Mouse (Mus musculus): ENCODE measurements around the gene Kcnn1.

Gene Kcnn1

DNA sequence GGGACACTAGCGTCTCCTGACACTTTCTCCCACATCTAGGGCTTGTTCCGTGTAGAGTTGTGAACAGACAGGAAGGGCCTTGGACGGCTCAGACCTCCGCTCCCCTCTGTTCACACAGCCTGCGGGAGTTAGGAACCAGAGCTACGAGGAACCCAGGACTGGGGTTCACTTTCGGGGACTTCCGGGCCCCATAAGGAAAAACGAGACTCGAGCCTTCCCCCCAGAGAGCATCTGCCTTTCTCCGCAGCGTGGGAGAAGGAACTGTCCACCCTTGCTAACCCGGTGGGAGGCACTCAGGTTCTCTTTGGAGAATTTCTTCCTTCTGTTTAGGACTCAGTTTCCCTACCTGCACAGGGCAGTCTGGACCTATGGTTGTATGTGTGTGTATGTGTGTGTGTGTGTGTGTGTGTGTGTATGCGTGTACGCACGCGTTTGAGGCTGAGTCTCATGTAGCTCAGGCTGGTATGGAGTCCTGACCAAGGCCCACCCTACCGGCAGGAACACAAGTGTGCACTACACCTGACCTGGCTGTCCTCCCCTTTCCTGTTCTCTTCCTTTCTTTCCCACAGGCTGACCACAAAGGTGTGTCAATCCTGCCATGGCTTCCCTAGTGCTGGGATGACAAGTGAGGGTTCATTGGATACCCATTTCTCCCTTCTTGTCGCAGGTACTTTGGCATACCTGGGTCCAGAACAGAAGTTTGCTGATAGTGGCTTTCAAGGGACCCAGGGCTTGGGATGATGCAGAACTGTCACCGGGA lies 30.0 kb upstream of the Kcnn1 start:
- no peak for DNase-seq

DNA sequence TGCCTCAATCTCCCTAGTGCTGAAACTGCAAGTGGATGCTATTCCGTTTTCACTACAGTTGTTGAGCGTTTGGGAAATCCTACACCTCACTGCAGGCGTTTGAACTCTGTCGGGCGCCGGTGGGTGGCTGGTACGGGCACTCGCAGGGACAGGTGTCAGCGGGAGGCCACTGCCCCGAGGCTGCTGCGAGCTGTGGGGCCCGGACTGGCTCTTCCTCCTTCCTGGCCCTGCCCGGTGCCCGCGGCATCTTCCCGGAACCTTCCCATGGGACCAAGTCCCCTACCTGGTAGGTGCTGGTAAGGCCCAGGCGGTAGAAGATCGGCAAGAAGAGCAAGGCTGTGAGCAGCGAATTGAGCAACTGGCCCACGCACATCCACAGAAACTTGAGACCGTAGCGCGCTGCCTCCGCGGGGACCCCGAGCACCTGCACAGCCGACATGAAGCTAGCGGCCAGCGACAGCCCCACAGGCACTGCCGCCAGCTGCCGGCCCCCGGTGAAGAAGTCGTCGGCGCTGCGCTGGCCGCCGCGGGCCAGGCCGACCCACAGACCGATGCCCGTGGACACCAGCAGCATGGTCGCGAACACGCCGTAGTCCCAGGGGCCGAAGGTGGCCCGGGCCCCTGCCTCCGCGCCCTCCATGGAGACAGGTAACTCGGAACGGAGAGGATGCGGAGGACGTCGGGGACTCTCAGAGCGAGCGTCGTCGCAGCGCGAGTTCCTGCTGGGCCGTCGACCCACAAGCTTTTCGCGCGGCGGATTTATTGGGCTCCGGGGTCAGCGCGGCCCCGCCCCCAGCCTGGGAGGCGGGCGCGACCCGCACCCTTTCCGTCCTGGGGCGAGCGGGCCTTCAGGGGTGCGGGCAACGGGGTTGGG lies 29.2 kb upstream of the Kcnn1 start, which contains the start of gene Slc5a5:
Slc5a5 (minus strand) TSS at position 736 of the 874 bp plus-strand sequence.
- DNase-seq, result no peak

DNA sequence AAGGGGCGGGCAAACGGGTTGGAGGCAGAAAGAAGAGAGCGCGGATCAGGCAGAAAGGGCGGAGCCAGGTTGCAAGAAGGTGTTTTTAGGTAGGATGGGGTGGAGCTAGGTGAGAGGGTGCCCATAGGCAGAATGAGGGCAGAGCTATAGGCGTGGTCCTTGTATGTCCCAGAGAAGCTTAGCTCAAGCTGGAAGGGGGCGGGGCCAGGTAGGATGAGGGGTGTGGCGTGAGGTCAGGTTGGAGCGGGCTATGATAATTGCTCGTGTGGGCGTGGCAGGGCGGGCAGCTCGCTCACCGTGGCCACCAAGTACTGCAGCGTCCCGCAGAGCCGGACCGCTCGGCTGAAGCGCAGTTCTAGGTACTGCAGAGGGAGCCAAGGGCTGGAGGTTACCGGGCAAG lies 28.3 kb upstream of the Kcnn1 start:
- DNase-seq, result peak; percentile 79

DNA sequence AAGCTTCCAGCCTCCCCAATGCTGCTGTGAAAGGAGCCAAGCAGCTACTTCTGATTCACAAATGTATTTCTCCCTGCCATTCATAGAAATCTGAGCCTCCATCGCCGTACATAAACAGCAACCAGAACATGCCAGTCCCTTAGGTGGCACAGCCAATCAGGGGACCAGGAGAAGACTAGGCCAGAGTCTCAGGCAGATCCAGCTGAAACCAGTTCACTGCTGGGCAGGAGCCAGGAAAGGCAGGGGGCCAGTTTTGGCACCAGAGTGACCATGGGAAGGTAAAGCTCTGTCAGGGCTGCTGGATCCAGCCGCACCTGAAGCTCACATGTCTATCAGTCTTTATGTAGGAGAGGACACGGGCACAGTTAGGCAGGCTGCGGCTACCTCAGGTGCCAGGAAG lies 27.6 kb upstream of the Kcnn1 start:
- DNase-seq, result no peak

DNA sequence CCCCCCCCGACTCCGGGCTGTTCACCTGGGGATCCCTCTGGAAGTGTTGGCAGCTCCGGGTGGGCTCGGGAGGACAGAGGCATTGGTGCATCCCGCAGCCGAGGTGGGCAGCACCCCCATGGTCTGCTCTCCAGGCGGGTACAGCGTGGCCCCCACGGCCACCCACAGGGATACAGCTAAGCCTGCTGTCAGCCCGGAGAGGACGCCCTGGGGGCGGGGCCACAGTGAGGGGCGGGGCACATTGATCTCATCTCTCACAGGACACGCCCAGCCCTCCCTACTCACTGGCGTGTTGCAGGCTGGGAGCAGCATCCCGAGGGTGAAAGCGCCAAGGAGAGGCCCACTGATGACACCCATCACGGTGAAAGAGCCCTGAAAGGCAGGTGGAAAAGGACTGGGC lies 24.6 kb upstream of the Kcnn1 start:
- peak; percentile 89 for DNase-seq

DNA sequence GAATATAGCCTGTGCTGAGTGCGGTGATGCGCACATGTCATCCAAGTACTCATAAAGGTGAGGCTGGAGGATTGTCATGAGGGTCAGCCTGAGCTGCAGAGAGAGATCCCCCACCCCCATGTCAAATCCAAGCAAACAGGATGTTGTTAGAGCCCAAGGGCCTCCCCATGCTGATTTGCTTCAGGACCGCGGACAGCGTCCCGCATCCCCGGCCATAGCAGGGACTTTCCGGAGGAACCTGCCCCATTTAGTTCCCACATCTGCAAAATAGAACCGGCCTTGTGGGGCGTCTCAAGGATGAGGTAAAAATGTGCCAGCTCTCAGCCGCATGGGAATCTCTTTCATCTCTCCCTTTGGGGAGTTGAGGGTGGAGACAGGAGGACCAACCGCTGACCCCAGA lies 22.6 kb upstream of the Kcnn1 start:
- DNase-seq, result peak; percentile 53

DNA sequence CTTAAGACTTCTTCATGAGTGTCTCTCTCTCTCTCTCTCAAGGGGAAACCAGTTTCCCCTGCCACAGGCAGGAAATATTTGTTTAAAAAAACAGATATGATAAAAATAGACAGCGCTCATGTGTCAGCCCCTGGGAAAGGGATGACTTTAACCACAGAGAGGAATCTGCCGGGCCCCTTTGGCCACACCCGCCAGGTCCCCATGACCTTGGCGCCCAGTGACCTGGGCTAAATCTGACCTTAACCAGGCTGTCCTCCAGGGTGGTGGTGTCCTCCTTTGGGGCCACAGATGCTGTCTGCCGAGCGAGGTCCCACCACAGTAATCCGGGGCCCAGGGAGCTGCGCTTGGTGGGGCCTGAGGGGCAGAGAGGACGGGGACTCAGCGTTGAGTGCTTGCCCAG lies 21.6 kb upstream of the Kcnn1 start:
- DNase-seq, result no peak

DNA sequence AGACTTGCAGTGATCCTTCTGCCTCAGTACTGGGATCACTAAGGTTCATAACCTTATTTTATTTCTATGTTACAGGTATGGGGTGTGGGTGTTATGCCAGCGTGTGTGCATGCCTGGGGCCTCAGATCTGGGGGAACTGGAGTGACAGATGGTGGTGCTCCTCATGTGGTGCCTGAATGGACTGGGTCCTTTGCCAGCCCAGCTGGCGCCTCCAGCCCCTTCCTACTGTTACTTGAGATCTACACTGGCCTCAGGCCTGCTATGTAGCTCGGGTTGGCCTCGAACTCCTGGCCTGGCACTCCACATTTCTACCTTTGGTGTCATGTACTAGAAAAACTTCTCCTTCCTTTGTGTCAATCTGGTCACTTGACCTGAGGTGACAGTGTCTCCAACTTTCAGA lies 21.1 kb upstream of the Kcnn1 start:
- no peak for DNase-seq

DNA sequence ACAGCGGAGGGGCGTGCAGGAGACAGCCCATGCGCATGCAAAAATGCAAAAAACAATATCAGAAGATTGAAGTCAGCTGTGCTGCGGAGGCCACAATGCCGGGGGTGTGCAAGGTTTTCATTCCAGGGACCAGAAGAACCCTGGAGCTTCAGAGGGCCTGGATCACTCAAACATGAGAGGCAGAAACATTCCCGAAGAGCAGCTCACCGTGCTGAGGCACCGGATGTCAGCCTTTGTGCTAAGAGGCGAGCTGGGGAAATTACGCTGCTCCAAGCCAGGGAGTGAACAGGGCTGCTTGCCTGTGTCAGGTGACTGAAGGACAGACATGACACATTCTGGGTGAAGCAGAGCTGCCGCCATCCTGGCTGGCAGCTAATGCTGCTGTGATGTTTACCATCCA lies 17.5 kb upstream of the Kcnn1 start:
- no peak for DNase-seq

DNA sequence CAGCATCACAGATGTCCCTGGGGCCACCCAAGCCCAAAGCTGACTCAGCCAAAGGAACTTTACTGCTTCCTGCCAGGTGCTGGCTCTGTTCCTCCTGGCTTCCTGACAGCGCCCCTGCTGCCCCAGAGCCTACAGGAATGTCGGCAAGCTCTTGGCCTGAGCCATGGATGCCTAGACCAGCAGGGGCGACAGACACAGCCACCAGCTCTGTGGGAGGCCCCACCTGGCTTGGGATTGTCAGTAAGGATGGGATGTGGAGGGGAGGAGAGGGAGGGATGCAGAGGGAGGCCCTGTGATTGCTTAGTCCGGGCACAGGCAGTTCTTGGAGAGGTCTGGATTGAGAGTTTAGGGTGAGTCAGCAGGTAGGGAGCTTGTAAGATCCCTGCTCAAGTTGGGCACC lies 17.1 kb upstream of the Kcnn1 start:
- no peak for DNase-seq

DNA sequence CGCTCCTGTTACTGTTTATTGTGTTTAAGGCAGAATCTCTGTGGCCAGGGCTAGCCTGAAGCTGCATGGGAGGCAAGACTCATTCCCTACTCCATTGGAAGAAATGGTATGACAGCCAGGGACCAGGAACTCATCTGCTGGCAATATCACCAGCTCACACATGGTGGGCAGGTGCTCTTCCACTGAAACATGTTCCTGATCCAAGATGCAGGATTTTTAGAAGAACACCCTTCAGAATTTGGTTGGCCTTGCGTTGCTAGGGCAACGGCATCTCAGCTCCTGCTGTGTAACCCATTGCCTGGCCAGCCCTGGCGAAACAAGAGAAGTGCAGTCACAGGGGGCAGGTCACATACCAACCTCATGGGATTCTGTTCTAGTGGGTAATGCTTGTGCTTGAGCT lies 16.4 kb upstream of the Kcnn1 start:
- no peak for DNase-seq

DNA sequence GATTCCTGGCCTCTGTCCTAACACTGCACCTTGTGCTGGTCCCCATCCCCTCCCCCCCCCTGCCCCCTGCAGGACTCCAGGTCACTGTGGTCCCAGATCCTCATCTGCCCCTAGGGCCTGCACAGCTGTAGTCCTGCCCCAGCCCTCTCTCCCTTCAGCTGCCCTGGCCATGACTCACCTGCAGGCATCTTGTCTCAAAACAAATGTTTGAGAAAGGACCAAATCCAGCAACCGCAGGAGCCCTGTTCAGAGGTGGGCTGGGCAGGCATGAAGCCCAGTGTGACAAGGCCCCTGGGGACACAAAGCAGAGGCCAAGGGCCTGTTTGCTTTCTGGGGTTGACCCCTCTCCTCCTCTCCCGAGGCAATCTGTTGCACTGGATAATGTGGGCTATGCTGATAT lies 15.1 kb upstream of the Kcnn1 start:
- DNase-seq, result no peak

DNA sequence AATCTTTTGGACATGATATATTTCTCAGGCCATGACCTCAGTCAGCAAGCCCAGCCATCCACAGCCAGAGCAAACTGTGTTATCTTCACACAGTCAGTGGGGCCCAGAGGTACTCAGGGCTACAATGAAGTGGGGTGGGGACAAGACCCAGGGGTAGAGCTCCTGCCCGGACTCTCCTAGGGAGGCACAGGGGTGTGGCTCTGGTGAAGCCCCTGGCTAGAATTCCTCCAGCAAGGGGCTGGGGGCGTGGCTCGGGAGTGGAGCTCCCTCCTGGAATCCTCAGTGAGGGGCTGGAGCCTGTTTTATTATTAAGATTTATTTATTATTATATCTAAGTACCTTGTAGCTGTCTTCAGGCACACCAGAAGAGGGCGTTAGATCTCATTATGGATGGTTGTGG lies 13.3 kb upstream of the Kcnn1 start:
- no peak for DNase-seq

DNA sequence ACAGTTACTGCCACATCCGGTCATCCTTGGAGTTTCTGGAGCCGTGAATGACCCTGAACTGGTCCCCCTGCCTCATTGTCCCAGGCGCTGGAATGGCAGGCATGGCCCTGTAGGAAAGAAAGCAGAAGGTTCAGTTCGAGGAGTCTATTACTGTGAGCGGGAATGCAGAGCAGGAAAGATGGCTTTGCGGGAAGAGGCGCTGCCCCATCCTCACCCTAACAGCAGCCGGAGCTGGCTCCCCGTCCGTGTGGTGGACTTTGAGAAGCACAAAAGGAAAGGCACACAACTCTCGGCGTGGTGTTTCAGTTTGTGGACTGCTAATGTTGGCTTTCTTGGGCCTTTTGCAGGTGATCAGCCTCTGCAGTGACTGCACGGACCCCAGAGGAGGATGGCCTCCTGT lies 11.4 kb upstream of the Kcnn1 start:
- no peak for DNase-seq

DNA sequence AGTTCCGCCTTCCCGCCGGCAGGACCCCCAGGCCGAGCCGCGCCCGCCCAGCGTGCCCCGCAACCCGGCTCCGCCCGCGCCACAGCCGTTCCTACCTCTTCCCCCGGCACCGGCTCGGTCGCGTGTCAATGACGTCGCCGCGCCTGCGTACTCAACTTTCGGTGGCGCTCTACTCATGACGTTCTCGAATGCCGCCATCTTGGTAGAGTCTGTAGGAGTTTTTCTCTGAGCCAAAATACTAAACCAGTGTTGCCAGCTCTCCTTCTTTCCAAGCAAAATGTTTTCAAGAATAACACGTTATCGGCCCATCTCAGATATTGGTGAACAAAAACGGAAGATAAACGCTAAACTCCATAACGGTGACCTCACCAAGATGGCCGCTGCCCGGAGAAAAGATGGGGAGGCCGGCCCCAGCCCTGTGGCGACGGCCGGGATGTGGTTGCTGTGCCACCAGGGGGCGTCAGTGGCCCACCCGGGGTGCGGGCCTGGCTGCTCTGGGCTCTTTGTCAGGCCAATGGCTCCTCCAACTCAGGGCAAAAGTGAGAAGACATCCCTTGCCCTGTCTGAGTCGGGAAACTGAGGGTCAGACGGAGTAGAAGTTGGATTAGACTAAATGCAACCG lies 10.4 kb upstream of the Kcnn1 start, which contains the start of gene Ccdc124:
Ccdc124 (minus strand) TSS at position 572 of the 622 bp plus-strand sequence.
- DNase-seq, result peak; percentile 95

DNA sequence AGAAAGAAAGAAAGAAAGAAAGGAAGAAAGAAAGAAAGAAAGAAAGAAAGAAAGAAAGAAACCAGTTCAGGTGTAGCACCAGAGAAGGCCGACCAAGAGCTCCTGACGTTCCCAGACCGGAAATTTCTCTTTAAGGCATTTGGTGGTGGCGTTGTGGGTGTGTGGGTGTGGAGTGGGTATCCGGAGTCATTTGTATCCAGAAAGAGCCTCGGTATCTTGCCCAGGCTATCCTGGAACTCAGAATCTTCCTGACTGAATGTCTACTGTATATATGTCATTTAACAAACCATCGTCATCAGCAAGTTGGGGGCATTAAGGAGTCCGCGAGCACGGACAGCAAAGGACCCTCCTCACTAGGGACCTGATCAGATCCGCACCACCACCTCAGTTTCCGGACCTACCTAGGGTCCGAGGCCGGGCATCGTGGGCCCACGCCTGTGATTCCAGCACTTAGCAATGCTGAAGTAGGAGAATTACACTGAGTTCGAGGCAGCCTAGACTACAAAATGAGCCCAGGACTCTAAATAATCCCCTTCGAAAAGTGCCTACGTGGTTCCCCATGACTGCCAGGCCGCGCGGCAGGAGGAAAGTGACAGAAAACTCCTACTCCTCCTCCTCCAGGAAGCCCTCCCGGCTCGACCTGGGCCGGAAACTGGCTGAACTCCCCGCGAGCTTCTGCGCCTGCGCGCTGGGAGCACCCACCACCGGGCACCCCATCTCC lies 9.7 kb upstream of the Kcnn1 start:
- DNase-seq, result no peak

DNA sequence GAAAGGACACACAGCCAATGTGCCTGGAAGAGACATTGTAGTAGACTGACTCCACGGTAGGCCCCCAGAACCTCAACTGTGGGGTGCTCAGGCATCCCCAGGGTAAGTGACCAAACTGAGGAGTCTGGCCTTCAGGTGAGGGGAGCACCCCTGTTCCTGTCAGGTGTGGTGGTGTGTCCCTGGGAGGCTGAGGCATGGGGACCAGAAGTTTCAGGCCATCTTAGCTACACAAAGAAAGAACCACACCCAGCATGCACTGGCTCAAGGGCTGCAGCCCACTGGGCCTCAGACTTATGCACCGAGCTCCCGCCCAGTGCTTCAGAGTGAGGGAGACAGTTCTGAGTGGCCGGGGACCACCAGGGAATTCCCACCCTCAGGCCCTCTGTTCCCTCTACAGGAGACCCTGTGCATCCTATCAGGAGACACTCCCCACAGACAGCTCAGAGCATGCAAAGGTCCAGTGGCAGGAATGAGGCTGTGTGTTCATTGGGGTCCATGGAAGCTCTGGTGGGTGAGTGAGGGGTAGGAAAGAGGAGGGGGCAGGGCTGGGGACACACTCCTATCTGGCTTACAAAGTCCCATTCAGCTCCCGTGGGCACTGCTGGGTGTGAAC lies 8.2 kb upstream of the Kcnn1 start:
- DNase-seq, result no peak

DNA sequence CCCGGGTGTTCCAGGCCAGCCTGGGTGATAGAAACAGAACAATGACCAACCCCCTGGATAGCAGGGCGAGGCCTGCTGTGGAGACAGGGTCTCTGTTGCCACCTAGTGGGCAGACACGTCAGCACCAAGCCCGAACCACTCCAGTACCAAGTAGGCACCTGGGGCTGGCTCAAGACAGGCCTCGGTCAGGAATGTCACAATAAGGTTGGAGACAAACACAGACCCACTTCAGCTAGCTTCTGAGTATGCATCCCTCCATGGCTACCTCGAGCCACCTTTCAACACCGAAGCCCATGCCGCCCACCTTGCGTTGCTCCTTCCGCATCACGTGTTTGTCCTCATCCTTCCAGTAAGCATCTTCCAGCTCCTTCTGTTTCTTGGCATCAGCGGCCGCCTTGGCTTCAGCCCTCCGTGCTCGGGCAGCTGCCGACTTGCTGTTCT lies 6.6 kb upstream of the Kcnn1 start:
- DNase-seq, result peak; percentile 81

DNA sequence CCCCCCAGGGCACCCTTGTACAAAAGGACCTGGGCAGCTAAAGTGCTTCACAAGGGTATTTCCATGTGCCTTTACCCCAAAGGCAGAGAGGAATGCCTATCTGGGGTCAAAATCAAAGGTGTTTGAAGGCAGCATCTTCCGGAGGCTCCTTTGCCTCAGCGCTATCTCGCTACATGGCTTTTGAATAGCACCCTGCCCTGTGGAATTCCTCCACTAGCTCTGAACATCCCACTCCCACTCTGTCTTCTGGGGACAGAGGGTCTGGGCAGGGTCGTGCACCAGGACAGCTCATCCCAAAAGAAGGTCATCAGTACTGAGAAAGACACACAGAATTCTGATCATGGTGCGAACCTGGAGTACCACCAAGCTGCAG lies 6.1 kb upstream of the Kcnn1 start:
- DNase-seq, result no peak

DNA sequence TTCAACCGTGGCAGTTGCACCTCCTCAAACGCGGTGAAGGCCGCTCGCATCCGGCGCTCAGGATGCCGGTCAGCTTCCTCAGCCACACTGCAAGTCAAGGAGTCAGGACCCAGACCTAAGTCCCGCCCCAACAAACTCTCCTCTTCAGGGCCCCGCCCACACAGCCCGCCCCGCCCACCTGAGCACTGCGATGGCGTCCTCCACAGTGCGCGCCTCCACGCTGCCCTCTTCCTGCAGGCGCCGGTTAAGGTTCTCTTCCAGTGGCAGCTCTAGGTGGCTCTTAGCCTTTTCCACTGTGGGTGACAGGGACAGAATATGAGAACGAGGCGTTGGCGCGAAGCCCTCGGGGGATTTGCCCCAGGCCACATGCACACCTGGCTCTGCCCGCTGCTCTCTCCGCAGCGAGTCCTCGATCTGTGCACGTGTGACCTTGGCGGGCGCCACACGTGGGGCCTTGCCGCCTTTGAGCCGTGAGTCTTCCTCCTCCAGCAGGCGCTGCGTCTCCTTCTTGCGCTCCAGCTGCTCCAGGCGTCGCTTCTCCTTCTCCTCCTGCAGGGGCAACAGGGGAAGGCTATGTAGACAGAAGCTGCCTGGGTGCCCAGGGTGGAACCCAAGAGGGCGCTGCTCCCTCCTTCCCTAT lies 5.6 kb upstream of the Kcnn1 start:
- peak; percentile 89 for DNase-seq

DNA sequence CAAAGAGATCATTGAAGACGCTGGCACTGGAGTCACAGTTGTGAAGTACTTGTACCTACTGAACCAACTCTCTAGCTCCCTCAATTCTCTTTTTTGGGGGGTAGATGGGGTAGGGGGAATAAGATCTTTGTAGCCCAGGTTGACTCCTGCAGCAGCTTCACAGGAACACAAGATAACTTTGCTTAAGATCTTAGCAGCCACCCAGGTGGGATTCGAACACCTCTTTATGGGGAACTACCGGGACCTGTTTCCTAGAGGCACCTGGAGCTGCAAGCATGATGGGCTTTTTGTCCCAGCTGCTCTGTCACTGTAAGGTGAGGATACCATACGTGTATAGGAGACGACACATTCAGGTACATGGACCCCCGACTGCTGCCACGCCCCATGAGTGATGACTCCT lies 3.5 kb upstream of the Kcnn1 start:
- no peak for DNase-seq

DNA sequence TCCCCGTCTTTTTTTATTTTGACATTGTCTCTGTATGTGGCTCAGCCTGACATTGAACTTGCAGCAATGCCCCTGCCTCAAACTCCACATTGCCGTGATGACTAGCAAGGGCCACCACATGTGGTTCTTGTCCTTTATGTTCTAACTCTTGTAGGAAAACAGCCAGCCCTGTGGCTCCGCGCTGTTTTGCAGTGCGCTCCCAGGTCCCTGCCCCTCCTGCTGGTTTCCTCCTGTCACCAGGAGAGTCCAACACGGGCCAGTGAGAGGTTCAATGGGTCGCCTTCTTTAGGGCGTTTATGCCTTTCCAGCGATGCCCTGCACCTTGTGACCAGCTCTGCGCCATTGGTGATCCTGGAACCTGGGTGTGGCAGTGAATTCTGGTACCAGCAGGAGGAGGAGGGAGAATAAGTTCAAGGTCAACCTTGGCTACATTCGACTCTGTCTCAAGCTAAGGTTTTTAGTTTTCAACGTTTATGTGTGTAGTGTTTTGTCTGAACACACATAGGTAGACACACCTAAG lies 3.0 kb upstream of the Kcnn1 start:
- peak; percentile 32 for DNase-seq
